In the genomic region with DNA sequence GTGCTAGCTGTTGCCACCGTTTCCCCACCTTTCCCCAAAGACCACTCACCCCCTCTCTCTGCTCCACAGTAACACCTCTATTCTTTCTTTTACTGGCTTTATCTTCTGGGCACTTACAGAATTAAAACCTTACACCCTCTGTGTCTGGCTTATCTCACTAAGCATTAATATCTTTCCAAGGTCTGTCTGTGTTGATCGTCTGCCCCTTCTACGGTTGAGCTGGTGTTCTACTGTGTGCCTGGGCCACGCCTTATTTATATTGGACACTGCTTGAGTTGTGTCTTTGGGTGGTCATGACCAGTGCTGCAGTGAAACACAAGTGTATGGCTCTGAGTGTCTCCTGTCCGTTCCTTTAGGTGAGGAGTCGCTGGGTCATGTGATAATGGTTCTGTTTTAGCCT, we compare ENCODE assay signal across 26 mouse cellular contexts.
DNase-seq lines count a peak whose midpoint lies in the region; ATAC-seq and TF ChIP-seq lines count a peak whose summit lies in the region.
"Had no signal": no experiment of that assay in that cellular context is flagged by ENCODE, and none has a peak within 500 bp of the region (broad histone marks: within the 10 kb centered on the region; RNA-seq: fewer than 3 reads in every experiment).

No protein-coding gene starts in this region.

- H3K36me3 ChIP-seq in G1E (replicated peaks), result peaks cover 61% of the 10 kb centered on the region
- H3K36me3 ChIP-seq in liver, embryonic 14.5 days (replicated peaks; ENCODE audit: control insufficient read depth, insufficient read depth, low read depth), result no peaks in the 10 kb centered on the region; the same call in 1 of the 2 replicates
- H3K36me3 ChIP-seq in limb, embryonic 10.5 days, result 0 out of 2 replicates have a peak, but pooled peaks cover 3% of the 10 kb centered on the region
- H3K36me3 ChIP-seq: forebrain, embryonic 12.5 days; forebrain, embryonic 15.5 days had no signal

- 51% methylated on average over 6 of the region's 6 CpGs for WGBS in liver, embryonic 14.5 days (ENCODE audit: insufficient replicate concordance)
- WGBS in limb, embryonic 10.5 days, result 85% methylated on average over 6 of the region's 6 CpGs

- no peak overlapping the region for H3K4me3 ChIP-seq in G1E (ENCODE audit: low read depth, low read length)
- no peak overlapping the region for H3K4me3 ChIP-seq in liver, embryonic 14.5 days (ENCODE audit: insufficient read depth in 1 of 2, low read depth in 2 of 2, low read length in 2 of 2)
- no peak overlapping the region for H3K4me3 ChIP-seq in limb, embryonic 10.5 days
- H3K4me3 ChIP-seq: embryonic facial prominence, embryonic 13.5 days; erythroblast, embryonic 14.5 days; forebrain, embryonic 12.5 days; forebrain, embryonic 15.5 days; heart, adult 2 months; heart, embryonic 10.5 days; heart, embryonic 13.5 days had no signal

- TF ChIP-seq CTCF in G1E (IDR thresholded peaks at IDR 0.05; ENCODE audit: low read depth, low read length), result no peak
- no peak for TF ChIP-seq CTCF in liver, embryonic 14.5 days (IDR thresholded peaks at IDR 0.05; ENCODE audit: low read depth)

- 0 out of 2 replicates have a peak, but pooled peaks have one; percentile 15 for TF ChIP-seq EP300 in liver, embryonic 14.5 days (IDR thresholded peaks at IDR 0.05; ENCODE audit: low read depth)

- peak; percentile 30 for DNase-seq in G1E (ENCODE audit: low spot score)
- peak; percentile 15 for DNase-seq in c-Kit-positive CD71-positive TER-119-negative erythroid progenitor cells, embryonic 14.5 days (ENCODE audit: low read depth)
- no peak for DNase-seq in liver, embryonic 14.5 days (ENCODE audit: low read depth in 3 of 3, low spot score in 3 of 3)
- DNase-seq in spleen, adult 12 weeks (ENCODE audit: low spot score), result no peak
- no peak for DNase-seq in limb, embryonic 10.5 days (ENCODE audit: low spot score)
- DNase-seq: adrenal gland, adult 8-10 months; adrenal gland, postnatal 25 days; B cell, adult 2 months; cerebellum, adult 18-20 months; cerebellum, adult 9-10 months; cerebellum, postnatal 14 days; gastrocnemius, postnatal 25 days; heart, adult 2 months; heart, postnatal 14 days; heart, postnatal 4 days had no signal

- H3K9me3 ChIP-seq in G1E (replicated peaks), result no peaks in the 10 kb centered on the region
- H3K9me3 ChIP-seq in liver, embryonic 14.5 days (ENCODE audit: control insufficient read depth, low read length), result no peaks in the 10 kb centered on the region
- H3K9me3 ChIP-seq in limb, embryonic 10.5 days (replicated peaks), result no peaks in the 10 kb centered on the region
- H3K9me3 ChIP-seq: embryonic facial prominence, embryonic 13.5 days; forebrain, embryonic 12.5 days; forebrain, embryonic 15.5 days; heart, embryonic 10.5 days; heart, embryonic 13.5 days had no signal

- H3K9ac ChIP-seq in liver, embryonic 14.5 days (replicated peaks), result no peak overlapping the region
- H3K9ac ChIP-seq: embryonic facial prominence, embryonic 13.5 days; forebrain, embryonic 12.5 days; forebrain, embryonic 15.5 days; heart, embryonic 13.5 days; hindbrain, embryonic 14.5 days had no signal

- H3K4me2 ChIP-seq in liver, embryonic 14.5 days (ENCODE audit: low read depth), result no peak overlapping the region
- H3K4me2 ChIP-seq: embryonic facial prominence, embryonic 13.5 days; forebrain, embryonic 12.5 days; forebrain, embryonic 15.5 days; heart, embryonic 13.5 days; hindbrain, embryonic 14.5 days had no signal

- H3K27me3 ChIP-seq in G1E (ENCODE audit: insufficient read depth, low read length), result no peaks in the 10 kb centered on the region
- H3K27me3 ChIP-seq in liver, embryonic 14.5 days (ENCODE audit: control insufficient read depth, insufficient read depth, low read length), result no peaks in the 10 kb centered on the region
- no peaks in the 10 kb centered on the region for H3K27me3 ChIP-seq in limb, embryonic 10.5 days (ENCODE audit: low read depth, poor library complexity, severe bottlenecking)
- H3K27me3 ChIP-seq: embryonic facial prominence, embryonic 13.5 days; forebrain, embryonic 12.5 days; forebrain, embryonic 15.5 days; heart, embryonic 13.5 days had no signal

- H3K4me1 ChIP-seq in G1E (ENCODE audit: insufficient read depth, low read depth, low read length), result peaks cover 59% of the 10 kb centered on the region
- peaks cover 2 to 10% of the 10 kb centered on the region in 2 experiments; a peak in 2 of 4 replicates for H3K4me1 ChIP-seq in liver, embryonic 14.5 days (replicated peaks; ENCODE audit: control insufficient read depth in 2 of 2, insufficient read depth in 2 of 2, low read length in 1 of 2)
- peaks cover 27% of the 10 kb centered on the region for H3K4me1 ChIP-seq in limb, embryonic 10.5 days
- H3K4me1 ChIP-seq: forebrain, embryonic 15.5 days; heart, embryonic 13.5 days had no signal

- H3K27ac ChIP-seq in liver, embryonic 14.5 days, result no peak overlapping the region
- no peak overlapping the region for H3K27ac ChIP-seq in limb, embryonic 10.5 days
- H3K27ac ChIP-seq: embryonic facial prominence, embryonic 13.5 days; forebrain, embryonic 12.5 days; forebrain, embryonic 15.5 days; heart, adult 2 months; heart, embryonic 10.5 days; heart, embryonic 13.5 days; hindbrain, embryonic 14.5 days; hindbrain, postnatal 0 days had no signal

- peak; percentile 84 for ATAC-seq in G1E (ENCODE audit: extremely low read depth, insufficient number of reproducible peaks, low FRiP score, poor library complexity, severe bottlenecking)
- peak; percentile 45; the same call in 1 of the 2 replicates for ATAC-seq in liver, embryonic 14.5 days (ENCODE audit: insufficient read depth)
- ATAC-seq in megakaryocyte progenitor cell, adult 5-6 weeks (replicated peaks; ENCODE audit: poor library complexity), result peak; percentile 65
- ATAC-seq in granulocyte monocyte progenitor cell, adult 5-6 weeks (replicated peaks; ENCODE audit: poor library complexity, severe bottlenecking), result no peak
- ATAC-seq: activated CD4-positive, CD25-positive, alpha-beta regulatory T cell, adult 4 months; forebrain, embryonic 15.5 days; hindbrain, postnatal 0 days had no signal

Comparison
In these comparisons a context has a peak if more than half of its experiments do, and no peak if none do; other contexts are left out.
1. DNase-seq: peak in G1E (single experiment) and c-Kit-positive CD71-positive TER-119-negative erythroid progenitor cells, embryonic 14.5 days (single experiment); none in liver, embryonic 14.5 days (0 of 3), spleen, adult 12 weeks (single experiment) and limb, embryonic 10.5 days (single experiment).